Mouse (Mus musculus) heart, embryonic 13.5 days (tissue): ENCODE measurements around the gene Pex11b. TPM values are rescaled to one million over a fixed set of nuclear protein-coding genes. Genes with fewer than 3 reads are reported as not detected.

Experiments
- polyA plus RNA-seq: library from polyadenylated mRNA; unstranded; fragments of >200 nt; fragmentation: Nextera tagmentation; extraction: Ambion mirVana; gene quantifications from 2 replicates; pipeline ENCODE4 v1.2.1, GENCODE M21; 2015

Pex11b gene
- polyA plus RNA-seq, 1 experiment from 2014 or later: 35.8 TPM

Other genes with a start within 250 kb of the Pex11b start
- 0.68 and 0.78 TPM in 2 replicates for gene BC107364, start 183.1 kb upstream of the Pex11b start, polyA plus RNA-seq
- gene Hfe2, start 110.2 kb upstream of the Pex11b start, polyA plus RNA-seq: 7.4 and 7.5 TPM in 2 replicates
- gene Txnip, start 77.4 kb upstream of the Pex11b start, polyA plus RNA-seq: 156 and 165 TPM in 2 replicates
- gene Gm16253, start 58.4 kb upstream of the Pex11b start, polyA plus RNA-seq: 1.6 and 1.7 TPM in 2 replicates
- gene Polr3gl, start 41.2 kb upstream of the Pex11b start, polyA plus RNA-seq: 33.5 and 36.1 TPM in 2 replicates
- 6.5 and 8.1 TPM in 2 replicates for gene Ankrd34a, start 38.7 kb upstream of the Pex11b start, polyA plus RNA-seq
- gene Lix1l, start 34.2 kb upstream of the Pex11b start, polyA plus RNA-seq: 4.6 and 5.2 TPM in 2 replicates
- 80.7 and 84.5 TPM in 2 replicates for gene Rbm8a, start 5.4 kb upstream of the Pex11b start, polyA plus RNA-seq
- 0.05 and 0.14 TPM in 2 replicates for gene Gm42957, start 98 bp downstream of the Pex11b start, polyA plus RNA-seq
- 0.82 and 1.1 TPM in 2 replicates for gene Itga10, start 10.2 kb downstream of the Pex11b start, polyA plus RNA-seq
- 0.09 and 0.33 TPM in 2 replicates for gene Ankrd35, start 34.8 kb downstream of the Pex11b start, polyA plus RNA-seq
- 36.0 and 37.7 TPM in 2 replicates for gene Pias3, start 61.0 kb downstream of the Pex11b start, polyA plus RNA-seq
- 7.1 and 7.2 TPM in 2 replicates for gene Nudt17, start 73.2 kb downstream of the Pex11b start, polyA plus RNA-seq
- 25.2 and 29.3 TPM in 2 replicates for gene Polr3c, start 92.3 kb downstream of the Pex11b start, polyA plus RNA-seq
- 36.9 and 44.8 TPM in 2 replicates for gene Rnf115, start 92.3 kb downstream of the Pex11b start, polyA plus RNA-seq
- gene Pdzk1, start 193.9 kb downstream of the Pex11b start, polyA plus RNA-seq: 0.08 and 0.38 TPM in 2 replicates
- gene Cd160, start 194.0 kb downstream of the Pex11b start, polyA plus RNA-seq: 0.36 TPM in 1 of 2 replicates, not detected in the other